Mouse (Mus musculus): ENCODE results near the gene Ptprn2. TPM values are rescaled to one million over a fixed set of nuclear protein-coding genes. Genes with fewer than 3 reads are reported as not detected.

The Ptprn2 gene
- polyA plus RNA-seq, 1 experiment, result 63.0 TPM

- DNase-seq (ENCODE audit: low read depth), result peak; percentile 89
- TF ChIP-seq CTCF (IDR thresholded peaks at IDR 0.05; ENCODE audit: borderline replicate concordance, extremely low read depth, insufficient read depth, insufficient read length), result no peak
- TF ChIP-seq POLR2A (IDR thresholded peaks at IDR 0.05; ENCODE audit: borderline replicate concordance, extremely low read depth, insufficient read depth, insufficient read length, poor library complexity, severe bottlenecking), result no peak
These were observed 729.4 kb downstream of the Ptprn2 start for GRCm38 (mm10) chr12:117214919-117215318.

- DNase-seq (ENCODE audit: low read depth), result no peak
- TF ChIP-seq POLR2A (IDR thresholded peaks at IDR 0.05; ENCODE audit: borderline replicate concordance, extremely low read depth, insufficient read depth, insufficient read length, poor library complexity, severe bottlenecking) (no peak), CTCF (IDR thresholded peaks at IDR 0.05; ENCODE audit: borderline replicate concordance, extremely low read depth, insufficient read depth, insufficient read length) (no peak)
These were observed 736.4 kb downstream of the Ptprn2 start for GRCm38 (mm10) chr12:117221909-117222308.

- no peak for TF ChIP-seq CTCF (IDR thresholded peaks at IDR 0.05; ENCODE audit: borderline replicate concordance, extremely low read depth, insufficient read depth, insufficient read length)
- TF ChIP-seq POLR2A (IDR thresholded peaks at IDR 0.05; ENCODE audit: borderline replicate concordance, extremely low read depth, insufficient read depth, insufficient read length, poor library complexity, severe bottlenecking), result no peak
- no peak for DNase-seq (ENCODE audit: low read depth)
These were observed 738.5 kb downstream of the Ptprn2 start for GRCm38 (mm10) chr12:117224036-117224435.

GRCm38 (mm10) chr12:117227236-117227635 lies 741.7 kb downstream of the Ptprn2 start:
- TF ChIP-seq POLR2A (IDR thresholded peaks at IDR 0.05; ENCODE audit: borderline replicate concordance, extremely low read depth, insufficient read depth, insufficient read length, poor library complexity, severe bottlenecking) (no peak), CTCF (IDR thresholded peaks at IDR 0.05; ENCODE audit: borderline replicate concordance, extremely low read depth, insufficient read depth, insufficient read length) (no peak)
- DNase-seq (ENCODE audit: low read depth), result no peak

- no peak for TF ChIP-seq CTCF (IDR thresholded peaks at IDR 0.05; ENCODE audit: borderline replicate concordance, extremely low read depth, insufficient read depth, insufficient read length)
- TF ChIP-seq POLR2A (IDR thresholded peaks at IDR 0.05; ENCODE audit: borderline replicate concordance, extremely low read depth, insufficient read depth, insufficient read length, poor library complexity, severe bottlenecking), result no peak
- DNase-seq (ENCODE audit: low read depth), result no peak
These were observed 743.9 kb downstream of the Ptprn2 start for GRCm38 (mm10) chr12:117229442-117229841.

GRCm38 (mm10) chr12:117230282-117230681 lies 744.8 kb downstream of the Ptprn2 start:
- TF ChIP-seq POLR2A (IDR thresholded peaks at IDR 0.05; ENCODE audit: borderline replicate concordance, extremely low read depth, insufficient read depth, insufficient read length, poor library complexity, severe bottlenecking) (no peak), CTCF (IDR thresholded peaks at IDR 0.05; ENCODE audit: borderline replicate concordance, extremely low read depth, insufficient read depth, insufficient read length) (no peak)

GRCm38 (mm10) chr12:117231850-117232249 lies 746.3 kb downstream of the Ptprn2 start:
- peak; percentile 53 for DNase-seq (ENCODE audit: low read depth)
- TF ChIP-seq CTCF (IDR thresholded peaks at IDR 0.05; ENCODE audit: borderline replicate concordance, extremely low read depth, insufficient read depth, insufficient read length) (no peak), POLR2A (IDR thresholded peaks at IDR 0.05; ENCODE audit: borderline replicate concordance, extremely low read depth, insufficient read depth, insufficient read length, poor library complexity, severe bottlenecking) (no peak)

More at GRCm38 (mm10) chr12:117230282-117230681, 744.8 kb downstream of the Ptprn2 start:
- no peak for DNase-seq (ENCODE audit: low read depth)

- no peak for DNase-seq (ENCODE audit: low read depth)
- TF ChIP-seq POLR2A (IDR thresholded peaks at IDR 0.05; ENCODE audit: borderline replicate concordance, extremely low read depth, insufficient read depth, insufficient read length, poor library complexity, severe bottlenecking), result no peak
These were observed 749.6 kb downstream of the Ptprn2 start for GRCm38 (mm10) chr12:117235114-117235513.

GRCm38 (mm10) chr12:117236020-117236734 lies 750.7 kb downstream of the Ptprn2 start:
- TF ChIP-seq CTCF (IDR thresholded peaks at IDR 0.05; ENCODE audit: borderline replicate concordance, extremely low read depth, insufficient read depth, insufficient read length) (no peak), POLR2A (IDR thresholded peaks at IDR 0.05; ENCODE audit: borderline replicate concordance, extremely low read depth, insufficient read depth, insufficient read length, poor library complexity, severe bottlenecking) (no peak)

GRCm38 (mm10) chr12:117236981-117237380 lies 751.5 kb downstream of the Ptprn2 start:
- no peak for TF ChIP-seq POLR2A (IDR thresholded peaks at IDR 0.05; ENCODE audit: borderline replicate concordance, extremely low read depth, insufficient read depth, insufficient read length, poor library complexity, severe bottlenecking)
- no peak for TF ChIP-seq CTCF (IDR thresholded peaks at IDR 0.05; ENCODE audit: borderline replicate concordance, extremely low read depth, insufficient read depth, insufficient read length)
- no peak for DNase-seq (ENCODE audit: low read depth)

More at GRCm38 (mm10) chr12:117236020-117236734, 750.7 kb downstream of the Ptprn2 start:
- DNase-seq (ENCODE audit: low read depth), result no peak

- DNase-seq (ENCODE audit: low read depth), result peak; percentile 43
- TF ChIP-seq CTCF (IDR thresholded peaks at IDR 0.05; ENCODE audit: borderline replicate concordance, extremely low read depth, insufficient read depth, insufficient read length) (no peak), POLR2A (IDR thresholded peaks at IDR 0.05; ENCODE audit: borderline replicate concordance, extremely low read depth, insufficient read depth, insufficient read length, poor library complexity, severe bottlenecking) (no peak)
These were observed 754.6 kb downstream of the Ptprn2 start for GRCm38 (mm10) chr12:117239927-117240715.
